Mouse (Mus musculus): ENCODE results near the gene Immp2l.

Gene Immp2l

GRCm38 (mm10) chr12:41192829-41193228, 168.9 kb downstream of the Immp2l start:
- no peak for DNase-seq

GRCm38 (mm10) chr12:41196374-41196773, 172.5 kb downstream of the Immp2l start:
- no peak for DNase-seq

GRCm38 (mm10) chr12:41215186-41215585, 191.3 kb downstream of the Immp2l start:
- no peak for DNase-seq

- no peak for DNase-seq
Observed at GRCm38 (mm10) chr12:41221893-41222292, 198.0 kb downstream of the Immp2l start.

- no peak for DNase-seq
Observed at GRCm38 (mm10) chr12:41223686-41224085, 199.8 kb downstream of the Immp2l start.

GRCm38 (mm10) chr12:41224538-41224937, 200.6 kb downstream of the Immp2l start:
- DNase-seq = no peak

- DNase-seq = no peak
Observed at GRCm38 (mm10) chr12:41231966-41232365, 208.1 kb downstream of the Immp2l start.

- DNase-seq = no peak
Observed at GRCm38 (mm10) chr12:41237880-41238279, 214.0 kb downstream of the Immp2l start.

GRCm38 (mm10) chr12:41241221-41241620, 217.3 kb downstream of the Immp2l start:
- no peak for DNase-seq

- no peak for DNase-seq
Observed at GRCm38 (mm10) chr12:41248254-41248653, 224.4 kb downstream of the Immp2l start.

- DNase-seq = no peak
Observed at GRCm38 (mm10) chr12:41250123-41250522, 226.2 kb downstream of the Immp2l start.

GRCm38 (mm10) chr12:41257905-41258304, 234.0 kb downstream of the Immp2l start:
- no peak for DNase-seq

- DNase-seq = no peak
Observed at GRCm38 (mm10) chr12:41259608-41260007, 235.7 kb downstream of the Immp2l start.

GRCm38 (mm10) chr12:41274136-41274535, 250.2 kb downstream of the Immp2l start:
- DNase-seq = no peak

- DNase-seq = no peak
Observed at GRCm38 (mm10) chr12:41275361-41275760, 251.5 kb downstream of the Immp2l start.

GRCm38 (mm10) chr12:41277896-41278295, 254.0 kb downstream of the Immp2l start:
- DNase-seq = no peak

GRCm38 (mm10) chr12:41289047-41289446, 265.2 kb downstream of the Immp2l start:
- no peak for DNase-seq

- no peak for DNase-seq
Observed at GRCm38 (mm10) chr12:41307015-41307414, 283.1 kb downstream of the Immp2l start.

GRCm38 (mm10) chr12:41308726-41309680, 285.1 kb downstream of the Immp2l start:
- no peak for DNase-seq

GRCm38 (mm10) chr12:41313391-41313790, 289.5 kb downstream of the Immp2l start:
- DNase-seq = no peak

GRCm38 (mm10) chr12:41314811-41315461, 291.0 kb downstream of the Immp2l start:
- DNase-seq = no peak

- no peak for DNase-seq
Observed at GRCm38 (mm10) chr12:41315871-41316270, 292.0 kb downstream of the Immp2l start.

GRCm38 (mm10) chr12:41316426-41316825, 292.5 kb downstream of the Immp2l start:
- no peak for DNase-seq

GRCm38 (mm10) chr12:41317431-41317830, 293.5 kb downstream of the Immp2l start:
- no peak for DNase-seq
